Mouse (Mus musculus): ENCODE data around the gene Galnt10. TPM values are rescaled to one million over a fixed set of nuclear protein-coding genes. Genes with fewer than 3 reads are reported as not detected.
A peak's percentile ranks its signal among the peaks of the same experiment; 100 is the strongest.

The Galnt10 gene
- total RNA-seq, 2 experiments from 2014 or later = 39.4 to 102 TPM

DNA sequence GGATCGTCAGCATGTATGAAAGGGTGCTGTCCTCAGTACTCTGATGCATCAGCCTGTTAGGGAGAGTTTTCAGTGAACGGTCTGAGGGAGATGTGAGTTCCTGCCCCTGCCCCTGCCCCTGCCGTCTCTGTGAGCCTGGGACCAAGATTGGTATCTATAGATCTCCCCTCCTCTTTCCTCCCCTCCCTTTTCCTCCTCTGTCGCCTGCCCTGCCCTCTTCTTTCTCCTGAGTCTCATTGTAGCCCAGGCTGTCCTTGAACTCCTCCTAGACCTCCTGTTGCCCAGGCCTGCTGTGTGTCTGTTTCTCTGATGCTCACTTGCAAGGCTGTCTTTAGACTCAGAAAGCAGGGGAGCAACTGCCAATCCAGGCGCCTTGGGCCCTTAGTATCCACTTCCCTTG, 39.6 kb downstream of the Galnt10 start:
- no peak for ATAC-seq (replicated peaks; ENCODE audit: low FRiP score, poor library complexity, severe bottlenecking)

DNA sequence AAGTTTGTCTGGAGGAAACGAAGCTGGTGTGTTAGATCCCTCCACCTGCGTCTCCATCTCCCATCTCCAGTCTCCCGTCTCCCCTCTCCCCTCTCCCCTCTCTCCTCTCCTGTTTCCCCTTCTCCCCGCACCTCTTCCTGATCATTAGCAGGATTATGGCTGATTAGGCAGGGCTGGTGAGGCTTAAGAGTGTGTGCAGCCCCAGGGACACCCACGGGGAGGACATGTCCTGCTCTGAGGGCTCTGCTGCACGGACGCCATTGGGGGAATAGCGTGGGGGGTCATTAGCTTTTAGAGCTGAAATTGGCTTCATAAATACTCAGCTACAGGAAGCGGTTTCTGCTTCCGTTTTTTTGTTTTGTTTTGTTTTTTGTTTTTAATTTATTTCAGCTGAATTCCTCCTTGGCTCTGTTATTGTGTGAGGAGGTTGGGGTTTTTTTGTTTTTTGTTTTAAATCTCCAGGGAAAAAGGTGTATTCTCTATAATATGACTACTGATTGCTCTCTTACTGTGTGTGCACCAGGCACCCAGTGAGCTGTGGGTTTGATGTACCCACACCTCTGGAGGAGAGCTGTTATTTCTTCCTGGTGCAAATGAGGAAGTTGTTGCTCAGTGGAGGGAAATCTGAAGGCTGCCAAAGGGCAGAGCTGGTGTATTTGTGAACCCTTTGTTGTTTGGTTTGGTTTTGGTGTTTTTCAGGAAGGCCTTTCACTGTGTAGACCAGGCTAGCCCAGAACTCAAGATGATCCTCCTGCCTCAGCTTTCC, 40.6 kb downstream of the Galnt10 start:
- ATAC-seq (replicated peaks; ENCODE audit: low FRiP score, poor library complexity, severe bottlenecking) = no peak

DNA sequence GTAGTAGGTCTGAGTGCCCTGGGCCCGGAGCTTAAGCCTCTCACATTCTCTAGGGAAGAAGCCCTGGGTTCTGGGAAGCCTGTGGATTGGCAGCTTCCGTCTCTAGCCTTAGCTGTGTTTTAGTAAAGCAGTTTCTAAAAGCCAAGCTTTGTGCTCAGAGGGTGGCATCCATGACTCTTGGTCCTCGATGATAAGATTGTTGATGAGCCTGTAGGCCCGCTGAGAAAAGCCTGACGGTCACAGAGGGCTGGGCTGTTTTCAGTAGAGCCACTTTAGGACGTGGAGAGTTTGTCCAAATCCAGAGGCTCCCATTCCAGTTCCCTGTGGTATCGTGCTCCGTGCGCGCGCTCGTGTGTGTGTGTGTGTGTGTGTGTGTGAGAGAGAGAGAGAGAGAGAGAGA, 41.6 kb downstream of the Galnt10 start:
- ATAC-seq (replicated peaks; ENCODE audit: low FRiP score, poor library complexity, severe bottlenecking) = no peak

DNA sequence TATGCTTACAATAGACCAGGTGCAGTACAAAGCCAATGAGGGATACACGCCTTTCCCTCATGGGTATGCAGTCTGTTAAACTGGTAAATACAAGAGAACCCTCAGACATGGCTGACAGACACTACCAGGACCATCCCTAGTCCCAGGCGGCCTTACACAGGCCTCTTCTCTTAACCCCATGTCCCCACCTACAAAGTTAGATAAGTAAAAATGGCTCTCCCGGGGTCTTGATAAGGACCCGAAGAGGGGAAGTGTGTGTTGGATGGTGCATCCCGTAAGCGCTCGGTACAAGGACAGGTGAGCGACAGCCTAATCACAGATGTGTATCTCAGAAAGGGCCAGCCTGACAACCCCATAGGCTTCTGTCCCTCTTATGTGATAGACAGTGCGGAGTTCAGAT, 42.0 kb downstream of the Galnt10 start:
- no peak for ATAC-seq (replicated peaks; ENCODE audit: low FRiP score, poor library complexity, severe bottlenecking)

DNA sequence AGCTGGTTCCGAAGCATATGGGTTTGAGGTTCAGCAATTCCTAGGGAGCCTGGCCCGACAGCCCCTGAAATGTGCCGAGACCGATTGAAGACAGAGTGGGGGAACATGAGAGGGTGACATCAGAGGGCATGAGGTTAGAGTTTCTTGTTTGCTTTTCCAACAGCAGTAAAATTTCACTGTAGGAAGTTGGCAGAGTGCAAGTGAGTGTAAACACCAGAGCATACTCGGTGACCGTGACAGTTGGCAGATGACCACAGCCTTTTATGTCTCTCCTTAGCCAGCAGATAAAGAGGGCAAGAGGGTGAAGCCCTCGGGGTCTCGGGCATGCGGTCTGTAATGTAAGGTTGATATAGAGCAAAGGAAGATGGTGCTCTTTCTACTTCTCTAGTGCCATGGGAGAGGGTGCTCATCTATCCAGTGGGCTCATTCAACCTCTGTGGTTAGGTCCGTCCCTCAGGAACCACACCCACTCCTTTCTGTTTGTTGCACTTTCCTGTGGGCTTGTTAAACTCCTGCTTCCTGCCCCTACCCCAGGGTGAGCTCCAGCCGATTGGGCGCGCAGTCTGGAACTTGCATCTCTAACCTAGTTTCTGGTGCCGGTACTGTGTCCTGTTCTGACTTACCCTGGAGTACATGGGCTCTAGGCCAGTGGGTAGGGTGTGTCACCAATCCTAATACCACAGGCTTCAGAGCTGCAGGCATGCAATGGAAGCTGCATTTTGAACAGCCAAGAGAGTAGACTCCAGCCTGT, 43.1 kb downstream of the Galnt10 start:
- ATAC-seq (replicated peaks; ENCODE audit: low FRiP score, poor library complexity, severe bottlenecking) = no peak

DNA sequence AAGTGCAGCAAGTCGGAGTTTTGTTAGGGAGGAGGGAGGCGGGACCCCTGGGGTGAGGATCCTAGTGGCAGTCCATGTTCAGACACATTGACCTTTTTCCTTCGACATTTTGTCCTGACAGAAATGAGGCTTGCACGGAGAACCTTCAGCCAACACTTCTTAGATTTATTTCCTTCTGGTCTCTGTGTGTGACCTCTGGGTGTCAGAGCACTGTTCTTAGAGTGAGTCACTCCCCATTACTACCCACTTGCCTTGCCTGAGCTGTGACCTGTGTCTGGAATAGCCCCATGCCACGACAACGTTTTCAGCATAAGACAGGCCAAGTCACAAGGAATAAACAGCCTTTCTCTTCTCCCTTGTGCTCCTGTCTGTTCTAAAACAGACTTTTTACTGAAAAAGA, 44.6 kb downstream of the Galnt10 start:
- ATAC-seq (replicated peaks; ENCODE audit: low FRiP score, poor library complexity, severe bottlenecking) = no peak

DNA sequence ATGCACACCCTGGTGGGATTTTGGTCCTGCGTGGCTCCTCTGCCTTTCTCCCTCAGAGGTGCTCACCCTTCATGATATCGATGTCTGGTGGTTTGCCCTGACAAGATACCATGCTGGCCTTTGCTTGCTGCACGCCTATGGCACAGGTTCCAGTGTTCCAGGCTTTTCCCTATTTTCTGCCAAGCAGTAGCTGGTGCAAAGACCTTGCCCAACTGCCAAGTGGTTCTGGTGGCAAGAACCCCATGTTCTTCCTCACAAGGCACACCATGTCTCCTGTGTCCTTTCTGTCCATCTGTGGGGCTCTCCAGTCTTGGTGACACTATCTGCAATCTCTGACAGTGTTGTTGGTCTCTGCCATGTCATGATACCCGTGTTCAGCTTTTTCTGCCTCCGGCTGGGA, 45.6 kb downstream of the Galnt10 start:
- no peak for ATAC-seq (replicated peaks; ENCODE audit: low FRiP score, poor library complexity, severe bottlenecking)

DNA sequence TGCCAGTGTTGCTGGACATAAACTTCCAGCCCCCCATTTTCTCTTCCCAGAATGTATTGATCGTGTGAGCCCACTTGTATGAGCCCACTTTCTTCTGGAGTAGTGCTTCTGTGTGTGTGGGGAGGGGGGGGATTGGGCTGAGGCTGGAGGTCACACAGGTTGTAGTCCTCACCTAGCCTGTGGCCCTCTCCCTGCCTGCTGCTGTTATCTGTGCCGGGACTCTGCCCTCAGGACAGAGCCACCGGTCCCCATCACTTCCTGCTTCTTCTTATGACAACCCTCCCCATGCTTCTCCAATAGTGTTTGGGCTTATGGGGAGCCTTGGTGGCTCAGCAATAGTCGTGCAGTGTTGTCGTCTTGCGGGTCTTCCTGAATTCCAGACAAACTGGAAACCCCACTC, 46.7 kb downstream of the Galnt10 start:
- ATAC-seq (replicated peaks; ENCODE audit: low FRiP score, poor library complexity, severe bottlenecking) = no peak

DNA sequence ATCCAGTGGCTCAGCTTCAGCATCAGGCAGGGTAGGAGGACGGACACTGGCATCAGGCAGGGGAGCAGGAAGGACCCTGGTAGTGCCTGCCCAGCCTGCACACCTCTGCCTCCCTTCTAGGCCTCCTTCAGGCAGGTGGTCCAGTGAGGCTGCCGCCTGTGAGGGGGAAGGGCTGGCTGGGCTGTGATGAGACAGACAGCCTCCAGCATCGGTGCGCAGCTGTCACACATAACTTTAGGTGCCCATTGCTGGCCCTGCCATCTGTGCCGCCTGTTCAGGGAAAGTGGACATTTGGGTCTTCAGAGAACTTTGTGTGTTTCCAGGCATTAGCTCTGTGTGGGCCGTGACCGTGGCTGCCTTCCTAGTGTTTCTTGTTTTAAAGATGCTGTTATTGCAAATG, 47.5 kb downstream of the Galnt10 start:
- no peak for ATAC-seq (replicated peaks; ENCODE audit: low FRiP score, poor library complexity, severe bottlenecking)

DNA sequence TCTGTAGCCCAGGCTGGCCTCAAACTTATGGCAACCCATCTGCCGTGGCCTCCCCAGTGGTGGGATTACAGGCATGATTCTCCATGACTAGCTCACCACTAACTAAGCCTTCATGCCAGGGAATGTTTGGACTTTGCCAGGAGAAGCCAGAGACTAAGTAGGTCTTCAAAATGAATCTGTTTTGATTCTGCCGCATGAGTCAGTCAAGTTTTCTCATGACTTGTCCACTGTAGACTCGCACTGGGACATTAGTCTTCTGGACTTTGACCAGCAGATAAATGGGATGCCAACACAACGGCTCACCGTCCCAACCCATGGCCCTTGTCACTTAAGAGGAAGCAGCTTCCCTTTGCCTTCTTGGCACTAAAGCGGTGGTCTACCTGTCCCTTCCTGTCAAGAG, 49.2 kb downstream of the Galnt10 start:
- no peak for ATAC-seq (replicated peaks; ENCODE audit: low FRiP score, poor library complexity, severe bottlenecking)

DNA sequence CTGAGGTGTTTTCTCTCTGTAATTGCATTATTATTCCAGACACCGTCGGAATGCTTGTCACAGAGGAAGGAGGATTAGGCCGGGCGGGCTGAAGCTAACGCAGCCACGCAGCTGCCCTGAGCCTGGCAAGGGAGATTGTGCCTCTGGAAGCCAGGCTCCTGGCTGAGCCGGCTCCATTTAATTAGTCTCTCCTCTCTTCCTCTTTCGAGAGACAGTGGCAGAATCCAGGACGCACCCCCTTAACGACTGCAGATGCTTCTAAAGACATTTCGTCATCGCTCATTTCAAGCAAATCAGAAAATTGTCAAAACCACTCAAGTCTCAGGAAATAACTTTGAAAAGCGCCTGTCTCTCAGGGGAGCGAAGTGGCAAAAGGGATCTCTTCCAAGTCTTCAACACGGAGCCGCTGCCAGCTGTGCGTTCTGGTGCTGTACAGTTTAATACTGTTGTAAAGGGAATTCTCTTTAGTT, 51.0 kb downstream of the Galnt10 start:
- no peak for ATAC-seq (replicated peaks; ENCODE audit: low FRiP score, poor library complexity, severe bottlenecking)

DNA sequence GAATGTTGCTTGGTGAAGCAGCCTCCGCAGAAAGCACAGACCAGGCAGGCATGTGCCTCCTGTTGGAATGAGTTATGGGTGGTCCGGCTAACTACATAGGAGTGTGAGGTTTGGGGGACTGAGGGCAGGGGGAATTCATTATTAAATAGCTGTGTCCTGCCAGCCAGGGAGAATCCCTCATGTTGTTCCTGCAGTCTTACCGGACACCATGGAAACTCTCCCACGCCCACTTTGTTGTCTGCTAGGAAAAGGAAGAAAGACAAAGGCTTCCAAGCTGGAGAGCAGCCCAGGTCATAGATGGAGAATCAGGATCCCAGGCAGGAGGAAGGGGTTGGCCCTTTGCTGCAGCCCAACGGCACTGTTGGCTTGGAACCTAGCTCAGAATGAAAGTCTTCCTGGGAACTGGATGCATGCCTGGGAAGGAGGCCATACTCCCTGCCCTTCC, 51.6 kb downstream of the Galnt10 start:
- no peak for ATAC-seq (replicated peaks; ENCODE audit: low FRiP score, poor library complexity, severe bottlenecking)

DNA sequence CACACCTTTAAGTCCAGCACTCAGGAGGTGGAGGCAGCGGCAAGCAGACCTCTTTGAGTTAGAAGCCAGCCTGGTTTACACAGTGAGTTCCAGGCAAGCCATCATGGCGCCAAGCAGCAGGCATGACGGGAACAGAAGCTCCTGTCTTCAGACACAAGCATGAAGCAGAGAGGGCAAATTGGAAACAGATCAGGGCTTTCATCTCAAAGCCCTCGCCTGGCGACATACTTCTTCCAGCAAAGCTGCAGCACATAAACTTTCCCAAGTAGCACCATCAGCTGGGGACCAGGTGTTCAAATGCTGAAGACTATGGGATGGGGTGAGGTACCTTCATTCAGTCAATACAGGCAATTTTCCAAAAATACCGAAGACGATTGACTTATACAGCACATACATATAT, 54.9 kb downstream of the Galnt10 start:
- no peak for ATAC-seq (replicated peaks; ENCODE audit: low FRiP score, poor library complexity, severe bottlenecking)

DNA sequence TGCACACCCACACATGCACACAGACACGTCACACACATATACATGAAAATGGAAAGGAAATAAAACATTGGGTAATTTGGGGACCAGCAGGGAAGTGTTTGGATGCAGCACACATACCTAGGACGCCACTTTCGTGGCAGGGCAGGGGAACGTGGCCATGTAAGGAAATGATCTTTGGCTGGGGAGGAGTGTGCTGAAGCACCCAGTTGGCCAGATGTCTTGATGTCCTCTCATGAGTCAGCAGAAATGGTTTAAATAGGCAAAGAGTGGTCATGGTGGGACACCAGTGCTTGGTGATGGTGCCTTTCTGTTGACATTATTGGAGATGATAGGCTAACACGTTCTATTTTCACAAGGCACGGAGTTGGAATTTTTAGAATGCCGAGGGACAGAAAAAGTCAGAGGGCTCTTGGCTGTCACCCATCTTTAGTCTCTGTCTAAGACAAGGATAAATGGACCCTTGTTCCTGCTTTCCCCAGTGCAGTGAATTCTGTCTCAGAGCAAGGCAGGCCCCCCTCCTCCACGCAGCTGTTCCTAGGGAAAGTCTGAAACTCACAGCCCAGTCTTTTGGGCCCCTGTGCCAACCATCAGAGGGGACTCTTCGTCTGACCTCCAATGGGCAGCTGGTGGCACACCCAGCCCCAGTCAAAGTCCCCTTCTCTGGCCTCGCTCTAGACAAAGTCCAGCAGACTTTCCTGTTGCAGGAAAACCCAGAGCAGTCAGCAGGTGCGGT, 56.1 kb downstream of the Galnt10 start:
- no peak for ATAC-seq (replicated peaks; ENCODE audit: low FRiP score, poor library complexity, severe bottlenecking)

DNA sequence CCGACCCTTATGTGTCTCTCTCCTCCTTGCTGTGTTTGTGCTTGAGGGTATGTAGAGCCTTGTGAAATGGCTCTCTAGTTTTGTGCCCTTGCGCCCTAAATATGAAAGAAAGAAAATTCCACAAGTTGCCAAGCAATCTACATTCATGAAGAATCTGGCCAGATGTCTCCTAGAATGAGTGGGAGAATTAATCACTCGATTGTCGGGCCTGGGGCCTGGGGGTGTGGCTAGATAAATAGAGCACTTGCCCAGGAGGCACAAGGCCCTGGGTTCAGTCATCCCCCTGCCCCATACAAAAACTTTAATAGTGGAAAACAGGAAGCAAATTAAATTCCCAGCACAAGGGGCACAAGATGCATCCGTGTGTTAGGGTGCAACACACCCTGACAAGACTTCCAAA, 56.7 kb downstream of the Galnt10 start:
- no peak for ATAC-seq (replicated peaks; ENCODE audit: low FRiP score, poor library complexity, severe bottlenecking)

DNA sequence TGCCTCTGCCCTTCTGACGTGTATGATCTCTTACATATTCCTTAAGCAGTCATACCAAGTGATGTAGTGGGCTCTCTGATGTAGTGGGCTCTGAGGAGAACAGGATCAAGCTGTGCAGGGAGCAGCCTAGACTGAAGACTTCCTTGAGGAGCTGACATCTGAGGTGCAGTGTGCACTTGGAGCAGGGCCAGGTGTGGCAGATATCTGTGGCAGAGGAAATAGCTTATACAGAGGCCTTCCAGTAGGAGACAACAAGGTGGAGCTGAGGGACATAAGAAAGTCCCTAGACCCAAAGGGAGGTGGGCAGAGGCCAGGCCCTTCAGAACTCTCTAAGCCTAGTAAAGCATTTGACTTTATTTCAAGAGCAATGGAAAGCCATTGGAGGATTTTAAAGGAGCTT, 61.4 kb downstream of the Galnt10 start:
- no peak for ATAC-seq (replicated peaks; ENCODE audit: low FRiP score, poor library complexity, severe bottlenecking)

DNA sequence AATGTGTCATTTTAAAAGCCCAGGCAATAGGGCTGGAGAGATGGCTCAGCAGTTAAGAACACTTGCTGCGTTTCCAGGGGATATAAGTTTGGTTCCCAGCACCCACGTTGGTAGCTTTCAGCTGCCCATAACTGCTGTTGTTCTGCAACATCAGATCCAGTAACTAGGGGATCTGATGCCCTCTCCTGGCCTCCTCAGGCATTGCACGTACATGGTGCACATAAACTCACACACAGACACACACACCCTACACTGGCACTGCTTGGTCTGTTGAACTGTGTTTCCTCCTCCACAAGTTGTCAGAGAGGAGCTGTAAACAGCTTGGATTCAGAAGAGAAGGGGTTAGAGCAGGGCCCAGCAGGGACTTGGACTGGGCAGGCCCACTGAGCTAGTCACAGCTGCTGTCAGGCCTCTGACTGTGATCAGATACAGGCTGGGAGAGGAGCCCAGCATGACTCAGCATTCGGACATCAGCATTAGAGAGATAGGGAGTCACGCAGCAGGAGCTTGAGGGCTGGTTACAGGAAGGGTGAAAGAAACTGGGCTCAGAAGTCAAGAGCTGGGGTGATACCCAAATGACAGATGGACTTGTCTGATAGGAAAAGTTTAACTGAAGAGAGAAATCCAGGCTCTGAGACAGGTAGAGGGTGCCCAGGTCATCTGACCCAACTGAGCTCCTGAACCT, 62.0 kb downstream of the Galnt10 start:
- ATAC-seq (replicated peaks; ENCODE audit: low FRiP score, poor library complexity, severe bottlenecking) = peak; percentile 87

DNA sequence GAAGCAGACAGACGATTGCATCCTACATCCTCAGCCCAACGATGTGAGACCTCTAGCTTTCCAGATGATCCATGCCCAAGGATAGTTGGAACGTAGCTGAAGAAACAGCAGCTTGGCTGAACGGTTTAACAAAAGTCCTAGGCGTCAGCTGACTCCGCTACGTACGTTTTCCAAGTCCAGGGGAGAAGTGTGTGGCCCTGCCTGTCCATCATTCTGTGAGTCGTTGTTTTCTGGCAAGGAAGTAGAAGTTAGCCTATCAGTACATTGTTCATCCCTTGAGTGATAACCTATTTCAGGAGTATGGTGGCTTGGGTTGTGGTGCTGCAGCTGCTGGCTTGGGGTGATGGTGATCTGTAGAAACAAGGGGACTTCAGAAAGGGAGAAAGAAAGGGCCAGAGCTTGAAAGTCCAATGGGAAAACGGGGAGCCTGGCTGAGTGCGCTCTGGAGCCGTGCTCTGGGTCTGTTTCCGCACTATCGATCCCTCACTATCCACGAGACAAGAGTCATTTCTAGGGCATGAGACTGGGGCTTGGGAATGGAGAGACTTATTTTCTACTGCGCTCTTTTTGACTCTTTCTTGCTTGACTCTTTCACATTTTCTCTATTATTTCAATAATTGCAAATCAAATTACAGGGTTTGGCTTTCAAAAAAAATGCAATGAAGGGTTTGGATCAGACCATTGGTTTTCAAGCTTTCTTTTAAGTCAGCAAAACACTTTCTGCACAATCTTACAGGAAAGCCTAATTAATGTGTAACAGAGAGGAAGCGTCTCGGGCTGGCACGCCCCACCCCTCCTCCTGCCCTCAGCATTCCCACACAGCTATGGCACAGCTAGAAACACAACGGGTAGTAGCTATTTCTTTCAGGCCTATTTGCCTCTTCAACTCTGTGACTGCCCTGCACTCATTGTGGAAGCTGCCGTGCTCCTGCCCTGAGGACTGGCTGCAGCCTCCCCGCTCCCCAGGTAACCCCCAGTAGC, 63.2 kb downstream of the Galnt10 start:
- ATAC-seq (replicated peaks; ENCODE audit: low FRiP score, poor library complexity, severe bottlenecking) = no peak

DNA sequence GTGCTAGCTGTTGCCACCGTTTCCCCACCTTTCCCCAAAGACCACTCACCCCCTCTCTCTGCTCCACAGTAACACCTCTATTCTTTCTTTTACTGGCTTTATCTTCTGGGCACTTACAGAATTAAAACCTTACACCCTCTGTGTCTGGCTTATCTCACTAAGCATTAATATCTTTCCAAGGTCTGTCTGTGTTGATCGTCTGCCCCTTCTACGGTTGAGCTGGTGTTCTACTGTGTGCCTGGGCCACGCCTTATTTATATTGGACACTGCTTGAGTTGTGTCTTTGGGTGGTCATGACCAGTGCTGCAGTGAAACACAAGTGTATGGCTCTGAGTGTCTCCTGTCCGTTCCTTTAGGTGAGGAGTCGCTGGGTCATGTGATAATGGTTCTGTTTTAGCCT, 68.7 kb downstream of the Galnt10 start:
- ATAC-seq (replicated peaks; ENCODE audit: low FRiP score, poor library complexity, severe bottlenecking) = no peak
